Mouse (Mus musculus) small intestine, adult 2 months (tissue): ENCODE measurements around the gene Hnf1b.

Experiments
- CTCF ChIP-seq: fragments of 200-500 bp; IDR thresholded peaks from 2 replicates; pipeline ENCODE4 v1.5.1; 2012; ENCODE audit warnings: low read depth, mild to moderate bottlenecking, control low read depth, inconsistent platforms, low read length, moderate library complexity, mixed read lengths; ENCODE audit not compliant: insufficient replicate concordance, insufficient read length; ENCODE audit errors: extremely low read depth
- POLR2A ChIP-seq: fragments of 200-500 bp; IDR thresholded peaks from 2 replicates; pipeline ENCODE4 v1.6.1; 2012; ENCODE audit warnings: low read depth, mild to moderate bottlenecking, control low read depth, inconsistent platforms, low read length, moderate library complexity

DNA sequence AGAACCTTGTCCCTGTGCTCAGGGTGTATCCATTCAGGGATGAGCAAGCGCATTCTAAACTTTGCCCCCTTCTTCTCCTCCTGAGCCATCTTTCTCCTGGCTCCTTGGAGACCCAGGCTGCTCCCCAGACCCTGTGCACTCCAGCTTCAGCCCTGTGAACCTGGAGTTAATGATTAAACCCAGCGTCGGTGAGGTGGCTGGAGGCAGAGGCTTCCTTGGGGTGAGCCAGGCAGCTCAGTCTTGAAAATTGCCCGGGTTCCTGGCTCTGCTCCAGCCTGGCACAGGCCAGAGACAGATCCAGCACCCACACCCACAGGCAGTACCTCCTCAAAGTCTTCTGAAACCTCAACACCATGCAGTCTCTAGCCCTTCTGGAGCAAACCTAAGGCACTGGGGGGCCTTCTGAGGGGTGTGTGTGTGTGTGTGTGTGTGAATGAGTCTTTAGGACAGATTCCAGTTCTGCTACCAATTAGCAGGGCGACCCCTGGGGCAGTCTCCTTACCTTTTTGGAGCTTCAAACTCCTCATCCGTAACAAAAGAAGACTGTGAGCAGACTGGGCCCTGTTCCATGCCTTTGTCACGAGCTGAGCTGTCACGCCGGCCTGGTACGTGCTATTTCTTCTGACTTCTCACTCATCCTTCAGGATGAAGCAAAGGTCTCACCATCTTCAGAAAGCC, 29.9 kb upstream of the Hnf1b start:
- TF ChIP-seq CTCF: no peak
- no peak for TF ChIP-seq POLR2A
